Mouse (Mus musculus): ENCODE results near the gene Dcdc2a.

DNA sequence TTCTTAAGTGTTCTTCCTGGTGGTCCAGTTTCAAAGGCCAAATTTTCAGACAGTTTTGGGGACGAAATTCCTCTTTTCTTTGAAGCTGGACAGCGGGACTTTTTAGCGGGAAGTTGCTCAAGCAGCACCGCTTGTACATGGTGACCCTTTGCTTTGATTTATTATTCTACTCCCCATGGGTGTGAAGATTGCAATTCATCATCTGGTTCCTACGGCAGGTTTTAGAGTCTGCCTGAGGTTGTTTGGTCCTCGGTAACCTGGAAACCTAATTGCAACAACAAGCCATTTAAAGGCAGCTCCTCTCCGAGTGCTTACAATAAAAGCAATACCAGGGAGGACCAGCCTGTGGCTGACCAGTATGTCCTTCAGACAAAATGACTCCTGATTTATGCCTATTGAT lies 21.5 kb downstream of the Dcdc2a start:
- TF ChIP-seq GATA1 (IDR thresholded peaks at IDR 0.05; ENCODE audit: low read length) (no peak), TAL1 (IDR thresholded peaks at IDR 0.05; ENCODE audit: low read length) (no peak)

All from erythroblast, embryonic 14.5 days (primary cell).